Mouse (Mus musculus) megakaryocyte, adult 5-6 weeks (primary cell): Measurements from ENCODE around the gene Pds5a. TPM values are rescaled to one million over a fixed set of nuclear protein-coding genes. Genes with fewer than 3 reads are reported as not detected.
"Not testable (repeated sequence)": the region's sequence is repeated elsewhere in the genome, so short reads cannot be mapped to it uniquely, and the experiment has no call there.

Source experiments
- ATAC-seq: 2 replicates; pipeline ENCODE4 v1.8.0; 2016; ENCODE audit warnings: mild to moderate bottlenecking, inconsistent platforms; ENCODE audit not compliant: poor library complexity, severe bottlenecking
- total RNA-seq, 2 experiments: library from RNA; stranded (forward) in 1 of 2; stranded (reverse) in 1 of 2; fragments of 153-499, 151-499 nt in 1 of 2; fragments of 221-1000, 200-1000 nt in 1 of 2; gene quantifications; 2 replicates each; pipeline versions ENCODE4 v1.2.3 to v1.2.4; 2015 to 2017

Pds5a gene
- total RNA-seq (2015) (159 and 200 TPM in 2 replicates), total RNA-seq (2017) (162 and 176 TPM in 2 replicates)

GRCm38 (mm10) chr5:65697836-65698758 lies at the start of gene Pds5a:
Gene Pds5a, minus strand, starts transcription at chr5:65698273.
- peak; percentile 83 for ATAC-seq

GRCm38 (mm10) chr5:65746908-65747307 lies 48.8 kb upstream of the Pds5a start:
- ATAC-seq = no peak

GRCm38 (mm10) chr5:65739366-65739765 lies 41.3 kb upstream of the Pds5a start:
- ATAC-seq = no peak

GRCm38 (mm10) chr5:65735601-65736000 lies 37.5 kb upstream of the Pds5a start:
- ATAC-seq = no peak

- peak; percentile 51; the same call in 1 of the 2 replicates for ATAC-seq
Measured at GRCm38 (mm10) chr5:65731173-65732007, 33.3 kb upstream of the Pds5a start.

GRCm38 (mm10) chr5:65724311-65725054 lies 26.4 kb upstream of the Pds5a start:
- ATAC-seq = peak; percentile 78

GRCm38 (mm10) chr5:65718368-65718767 lies 20.3 kb upstream of the Pds5a start:
- ATAC-seq = no peak

- not testable (repeated sequence) for ATAC-seq
Measured at GRCm38 (mm10) chr5:65717903-65718211, 19.8 kb upstream of the Pds5a start.

GRCm38 (mm10) chr5:65717063-65717902 lies 19.2 kb upstream of the Pds5a start:
- ATAC-seq = no peak

GRCm38 (mm10) chr5:65715084-65715483 lies 17.0 kb upstream of the Pds5a start:
- ATAC-seq = no peak

- ATAC-seq = no peak
Measured at GRCm38 (mm10) chr5:65711463-65711862, 13.4 kb upstream of the Pds5a start.

GRCm38 (mm10) chr5:65710267-65710666 lies 12.2 kb upstream of the Pds5a start:
- ATAC-seq = no peak

GRCm38 (mm10) chr5:65706979-65707378 lies 8.9 kb upstream of the Pds5a start:
- no peak for ATAC-seq

- ATAC-seq = no peak
Measured at GRCm38 (mm10) chr5:65706171-65706570, 8.1 kb upstream of the Pds5a start.

GRCm38 (mm10) chr5:65704765-65705678 lies 6.9 kb upstream of the Pds5a start:
- no peak for ATAC-seq

GRCm38 (mm10) chr5:65703261-65703660 lies 5.2 kb upstream of the Pds5a start:
- 0 out of 2 replicates have a peak, but pooled peaks have one; percentile 22 for ATAC-seq

- no peak for ATAC-seq
Measured at GRCm38 (mm10) chr5:65700102-65700501, 2.0 kb upstream of the Pds5a start.

- ATAC-seq = no peak
Measured at GRCm38 (mm10) chr5:65699146-65699545, 1.1 kb upstream of the Pds5a start.

GRCm38 (mm10) chr5:65698759-65699136 lies 675 bp upstream of the Pds5a start:
- ATAC-seq = no peak
